Mouse (Mus musculus): ENCODE data around the gene 4930453N24Rik. TPM values are rescaled to one million over a fixed set of nuclear protein-coding genes. Genes with fewer than 3 reads are reported as not detected.

Gene 4930453N24Rik
- polyA plus RNA-seq, 1 experiment from 2014 or later = 25.8 TPM

GRCm38 (mm10) chr16:64723273-64724057 is 47.5 kb downstream of the 4930453N24Rik start:
- peaks cover 43% of the 10 kb centered on the region for H3K27me3 ChIP-seq
- peak; percentile 62 for TF ChIP-seq CTCF (IDR thresholded peaks at IDR 0.05)
- CTCF ChIA-PET = no interaction called here
- ATAC-seq (peak; percentile 88), DNase-seq (ENCODE audit: low read depth, low spot score) (no peak)
- POLR2A ChIA-PET = no interaction called here
- in situ Hi-C loops (cut with MboI; ENCODE audit: low pct_unique_long_range_greater_than_20kb) = no loop called here

GRCm38 (mm10) chr16:64721542-64721941 is 49.4 kb downstream of the 4930453N24Rik start:
- DNase-seq (ENCODE audit: low read depth, low spot score) = no peak
- TF ChIP-seq CTCF (IDR thresholded peaks at IDR 0.05) = no peak
- peaks cover 42% of the 10 kb centered on the region for H3K27me3 ChIP-seq
- POLR2A ChIA-PET = no interaction called here
- CTCF ChIA-PET = no interaction called here
- in situ Hi-C loops (cut with MboI; ENCODE audit: low pct_unique_long_range_greater_than_20kb) = no loop called here
- no peak for ATAC-seq

- ChIA-PET CTCF (no interaction called here), POLR2A (no interaction called here)
- DNase-seq (ENCODE audit: low read depth, low spot score) = no peak
- in situ Hi-C loops (cut with MboI; ENCODE audit: low pct_unique_long_range_greater_than_20kb) = no loop called here
- no peak for TF ChIP-seq CTCF (IDR thresholded peaks at IDR 0.05)
- H3K27me3 ChIP-seq = peaks cover 36% of the 10 kb centered on the region
- no peak for ATAC-seq
Observed at GRCm38 (mm10) chr16:64719096-64719495, 51.9 kb downstream of the 4930453N24Rik start.

- in situ Hi-C loops (cut with MboI; ENCODE audit: low pct_unique_long_range_greater_than_20kb) = no loop called here
- H3K27me3 ChIP-seq = peaks cover 35% of the 10 kb centered on the region
- no peak for TF ChIP-seq CTCF (IDR thresholded peaks at IDR 0.05)
- POLR2A ChIA-PET = no interaction called here
- CTCF ChIA-PET = no interaction called here
- ATAC-seq = no peak
- no peak for DNase-seq (ENCODE audit: low read depth, low spot score)
Observed at GRCm38 (mm10) chr16:64717814-64718213, 53.1 kb downstream of the 4930453N24Rik start.

GRCm38 (mm10) chr16:64711816-64712215 is 59.1 kb downstream of the 4930453N24Rik start:
- TF ChIP-seq CTCF (IDR thresholded peaks at IDR 0.05) = no peak
- no peak for ATAC-seq
- in situ Hi-C loops (cut with MboI; ENCODE audit: low pct_unique_long_range_greater_than_20kb) = no loop called here
- DNase-seq (ENCODE audit: low read depth, low spot score) = no peak
- CTCF ChIA-PET = no interaction called here
- POLR2A ChIA-PET = no interaction called here
- peaks cover 5% of the 10 kb centered on the region for H3K27me3 ChIP-seq

Other genes with a start within 250 kb of the 4930453N24Rik start
- not detected for gene Csnka2ip, start 168.8 kb downstream of the 4930453N24Rik start, polyA plus RNA-seq (2021)
- 9.9 TPM for gene Zfp654, start 80.5 kb upstream of the 4930453N24Rik start, polyA plus RNA-seq (2021)
- gene Cggbp1, start 80.8 kb upstream of the 4930453N24Rik start, polyA plus RNA-seq (2021) = 55.2 TPM